Comparison of ENCODE assay signal across 8 mouse cellular contexts in the genomic region with DNA sequence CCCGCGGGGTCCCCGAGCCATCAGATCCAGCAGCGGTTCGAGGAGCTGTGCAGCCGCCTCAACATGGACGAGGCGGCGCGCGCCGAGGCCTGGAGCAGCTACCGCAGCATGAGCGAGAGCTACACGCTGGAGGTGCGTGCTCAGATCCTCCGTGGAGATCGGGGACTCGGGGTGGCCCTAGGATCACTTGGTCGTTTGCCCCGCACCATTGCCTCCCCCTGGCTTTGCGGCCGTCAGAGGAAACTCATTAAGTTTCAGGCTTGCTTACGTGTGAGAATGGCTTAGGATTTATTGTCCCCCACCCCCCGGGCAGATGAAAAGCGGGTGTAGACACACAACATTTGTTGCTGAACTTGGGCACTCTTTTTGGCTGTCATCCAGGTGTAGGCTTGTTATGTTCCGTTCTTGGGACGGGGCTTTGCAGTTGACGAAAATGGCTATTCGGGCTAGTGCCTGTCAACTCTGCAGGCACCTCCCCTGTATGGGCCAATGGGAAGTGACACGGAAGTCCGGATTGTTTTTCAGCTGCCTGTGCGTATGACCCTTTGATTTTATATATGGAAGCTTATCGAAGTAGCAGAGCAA. TPM values are rescaled to one million over a fixed set of nuclear protein-coding genes. Genes with fewer than 3 reads are reported as not detected.
DNase-seq lines count a peak whose midpoint lies in the region; TF ChIP-seq lines count a peak whose summit lies in the region.

No protein-coding gene starts in this region.

- no peaks in the 10 kb centered on the region for H3K9me3 ChIP-seq in MEL (replicated peaks; ENCODE audit: insufficient read depth, low read length)

- peak; percentile 95 for DNase-seq in MEL (ENCODE audit: low read depth, low spot score)
- peak in 1 of 2 experiments; percentile 73 for DNase-seq in cerebellum, adult 2 months
- peak; percentile 63 for DNase-seq in forelimb bud, embryonic 11.5 days (ENCODE audit: low read depth, low spot score)
- DNase-seq in heart, postnatal 4 days = peak; percentile 81
- DNase-seq in layer of hippocampus, adult 2 months (ENCODE audit: low spot score in 2 of 2) = peak; percentile 59 to 76
- DNase-seq in lung, adult 2 months = peak; percentile 75
- peak; percentile 72 to 84 for DNase-seq in thymus, adult 18-20 months

- 1% methylated on average over 34 of the region's 34 CpGs for WGBS in cerebellum, adult 2 months
- WGBS in lung, adult 2 months = under 1% methylated on average over 34 of the region's 34 CpGs
- WGBS in olfactory bulb, adult 2 months = under 1% methylated on average over 34 of the region's 34 CpGs

- peak overlapping the region; percentile 89 for H3K9ac ChIP-seq in MEL (ENCODE audit: control insufficient read depth, low read depth, low read length, poor library complexity, severe bottlenecking)

- no peak for TF ChIP-seq CTCF in MEL (IDR thresholded peaks at IDR 0.05 in 2 of 3, conservative IDR thresholded peaks at IDR 0.05 in 1 of 3; ENCODE audit: control insufficient read depth in 1 of 3, insufficient read depth in 1 of 3, low read depth in 2 of 3, low read length in 3 of 3, poor library complexity in 1 of 3, severe bottlenecking in 1 of 3)
- TF ChIP-seq CTCF in cerebellum, adult 2 months (IDR thresholded peaks at IDR 0.05; ENCODE audit: borderline replicate concordance, insufficient read depth, low read depth, low read length) = no peak
- TF ChIP-seq CTCF in layer of hippocampus, adult 2 months (conservative IDR thresholded peaks at IDR 0.05) = no peak
- TF ChIP-seq CTCF in lung, adult 2 months (IDR thresholded peaks at IDR 0.05; ENCODE audit: insufficient read depth, low read length) = no peak
- TF ChIP-seq CTCF in olfactory bulb, adult 2 months (IDR thresholded peaks at IDR 0.05; ENCODE audit: insufficient read depth, low read depth, low read length) = no peak

- no peak for TF ChIP-seq EP300 in MEL (IDR thresholded peaks at IDR 0.05; ENCODE audit: low read depth in 1 of 2, low read length in 2 of 2)

- H3K27me3 ChIP-seq in MEL (ENCODE audit: control insufficient read depth in 1 of 2, insufficient read depth in 2 of 2, low read length in 2 of 2) = no peaks in the 10 kb centered on the region
- H3K27me3 ChIP-seq in cerebellum, adult 2 months (ENCODE audit: control insufficient read depth, insufficient read depth, low read length) = no peaks in the 10 kb centered on the region

- peaks cover 0 to 5% of the 10 kb centered on the region in 2 experiments; a peak in 2 of 4 replicates for H3K4me1 ChIP-seq in MEL (ENCODE audit: control insufficient read depth in 1 of 2, insufficient read depth in 2 of 2, low read length in 2 of 2)
- H3K4me1 ChIP-seq in cerebellum, adult 2 months (ENCODE audit: control insufficient read depth, insufficient read depth, low read length) = peaks cover 4% of the 10 kb centered on the region; the same call in 1 of the 2 replicates
- H3K4me1 ChIP-seq in lung, adult 2 months (ENCODE audit: control insufficient read depth, insufficient read depth, low read length) = peaks cover 7% of the 10 kb centered on the region
- peaks cover 18% of the 10 kb centered on the region for H3K4me1 ChIP-seq in olfactory bulb, adult 2 months (ENCODE audit: control insufficient read depth, insufficient read depth, low read length)

- H3K79me2 ChIP-seq in MEL (ENCODE audit: control insufficient read depth, insufficient read depth, low read length, poor library complexity) = peaks cover 6% of the 10 kb centered on the region

- peaks cover 0 to 6% of the 10 kb centered on the region in 2 experiments; a peak in 1 of 4 replicates for H3K36me3 ChIP-seq in MEL (ENCODE audit: control insufficient read depth in 1 of 2, insufficient read depth in 2 of 2, low read length in 2 of 2)

- peak overlapping the region; percentile 90 to 91 for H3K4me3 ChIP-seq in MEL (ENCODE audit: control insufficient read depth in 1 of 2, insufficient read depth in 1 of 2, low read depth in 2 of 2, low read length in 2 of 2)
- peak overlapping the region; percentile 82 for H3K4me3 ChIP-seq in cerebellum, adult 2 months (replicated peaks; ENCODE audit: insufficient read depth, low read depth, low read length)
- peak overlapping the region; percentile 87 for H3K4me3 ChIP-seq in layer of hippocampus, adult 2 months
- H3K4me3 ChIP-seq in lung, adult 2 months (replicated peaks; ENCODE audit: extremely low read depth, low read depth, low read length) = peak overlapping the region; percentile 94
- peak overlapping the region; percentile 62 for H3K4me3 ChIP-seq in olfactory bulb, adult 2 months (ENCODE audit: insufficient read depth, low read depth, low read length)

- no peak for TF ChIP-seq RAD21 in MEL (IDR thresholded peaks at IDR 0.05; ENCODE audit: low read depth, low read length)

- peak overlapping the region; percentile 47 for H3K27ac ChIP-seq in MEL (ENCODE audit: control insufficient read depth, low read depth, low read length)
- H3K27ac ChIP-seq in cerebellum, adult 2 months (ENCODE audit: insufficient read depth, low read length) = peak overlapping the region; percentile 26
- H3K27ac ChIP-seq in layer of hippocampus, adult 2 months = peak overlapping the region; percentile 92
- peak overlapping the region; percentile 57 for H3K27ac ChIP-seq in olfactory bulb, adult 2 months (ENCODE audit: insufficient read depth, low read depth, low read length)

- TF ChIP-seq POLR2A in MEL (IDR thresholded peaks at IDR 0.05; ENCODE audit: control insufficient read depth in 1 of 2, insufficient read depth in 1 of 2, low read depth in 1 of 2, low read length in 2 of 2, poor library complexity in 1 of 2) = peak in 1 of 2 experiments; percentile 26; a peak in 1 of 4 replicates
- no peak for TF ChIP-seq POLR2A in cerebellum, adult 2 months (IDR thresholded peaks at IDR 0.05; ENCODE audit: borderline replicate concordance, insufficient read depth, low read length)
- peak; percentile 35; the same call in 1 of the 2 replicates for TF ChIP-seq POLR2A in lung, adult 2 months (IDR thresholded peaks at IDR 0.05; ENCODE audit: borderline replicate concordance, extremely low read depth, low read depth, low read length)
- no peak for TF ChIP-seq POLR2A in olfactory bulb, adult 2 months (IDR thresholded peaks at IDR 0.05; ENCODE audit: insufficient read depth, low read depth, low read length)

TF ChIP-seq in MEL, 35 proteins besides CTCF, POLR2A, EP300 and RAD21 (continues in another document):
- peak; percentile 98 for TF ChIP-seq SIN3A (IDR thresholded peaks at IDR 0.05; ENCODE audit: low read length)
- TF ChIP-seq NRF1 (IDR thresholded peaks at IDR 0.05; ENCODE audit: insufficient read depth, low read depth, low read length, poor library complexity, severe bottlenecking) = no peak
- peak; percentile 38; the same call in 1 of the 2 replicates for TF ChIP-seq NELFE (IDR thresholded peaks at IDR 0.05; ENCODE audit: low read depth, low read length)
- TF ChIP-seq ZNF384 (IDR thresholded peaks at IDR 0.05; ENCODE audit: low read depth, low read length) = no peak
- no peak for TF ChIP-seq ZC3H11A (IDR thresholded peaks at IDR 0.05; ENCODE audit: low read depth, low read length)
- TF ChIP-seq POLR2AphosphoS2 (IDR thresholded peaks at IDR 0.05; ENCODE audit: low read length) = no peak
- no peak for TF ChIP-seq CHD1 (IDR thresholded peaks at IDR 0.05; ENCODE audit: low read depth, low read length)
- TF ChIP-seq MAFK (IDR thresholded peaks at IDR 0.05; ENCODE audit: borderline replicate concordance, low read depth, low read length) = no peak
- TF ChIP-seq TAL1 (IDR thresholded peaks at IDR 0.05; ENCODE audit: low read length) = no peak
- no peak for TF ChIP-seq MEF2A (IDR thresholded peaks at IDR 0.05; ENCODE audit: extremely low read depth, insufficient replicate concordance, low read depth, low read length, poor library complexity, severe bottlenecking)
- peak; percentile 68; the same call in 1 of the 2 replicates for TF ChIP-seq MYC (IDR thresholded peaks at IDR 0.05; ENCODE audit: low read depth, low read length)
- TF ChIP-seq KAT2A (conservative IDR thresholded peaks at IDR 0.05; ENCODE audit: low read depth, low read length) = 0 out of 2 replicates have a peak, but pooled peaks have one; percentile 23
- 0 out of 2 replicates have a peak, but pooled peaks have one; percentile 13 for TF ChIP-seq GATA1 (IDR thresholded peaks at IDR 0.05; ENCODE audit: low read depth, low read length)
- TF ChIP-seq MAX (IDR thresholded peaks at IDR 0.05; ENCODE audit: low read length) = peak; percentile 63; the same call in 1 of the 2 replicates
- no peak for TF ChIP-seq JUND (IDR thresholded peaks at IDR 0.05; ENCODE audit: low read depth, low read length)
- TF ChIP-seq RCOR1 (IDR thresholded peaks at IDR 0.05; ENCODE audit: low read depth, low read length) = no peak
- TF ChIP-seq ZMIZ1 (IDR thresholded peaks at IDR 0.05; ENCODE audit: low read depth, low read length) = no peak
- TF ChIP-seq MAZ (IDR thresholded peaks at IDR 0.05; ENCODE audit: low read depth, low read length) = no peak; the same call in 1 of the 2 replicates
- no peak for TF ChIP-seq E2F4 (IDR thresholded peaks at IDR 0.05; ENCODE audit: borderline replicate concordance, low read depth, low read length)
- no peak; the same call in 1 of the 2 replicates for TF ChIP-seq ETS1 (IDR thresholded peaks at IDR 0.05; ENCODE audit: low read depth, low read length)
- no peak for TF ChIP-seq GABPA (IDR thresholded peaks at IDR 0.05; ENCODE audit: low read depth, low read length)
- TF ChIP-seq MYB (IDR thresholded peaks at IDR 0.05; ENCODE audit: low read depth, low read length) = no peak
- peak; percentile 68 for TF ChIP-seq MXI1 (IDR thresholded peaks at IDR 0.05; ENCODE audit: low read depth, low read length)
- no peak for TF ChIP-seq USF1 (IDR thresholded peaks at IDR 0.05; ENCODE audit: low read depth, low read length)
- TF ChIP-seq TBP (IDR thresholded peaks at IDR 0.05; ENCODE audit: low read depth, low read length) = peak; percentile 59
- peak; percentile 21; the same call in 1 of the 2 replicates for TF ChIP-seq CHD2 (IDR thresholded peaks at IDR 0.05; ENCODE audit: low read length)
- TF ChIP-seq UBTF (IDR thresholded peaks at IDR 0.05; ENCODE audit: borderline replicate concordance, insufficient read depth, low read depth, low read length) = no peak
- peak; percentile 77 for TF ChIP-seq HCFC1 (IDR thresholded peaks at IDR 0.05; ENCODE audit: low read depth, low read length)

RNA-seq across cellular contexts. Expression of gene Rbl2, which starts 0.5 kb away (rescaled TPM):
- total RNA-seq in MEL (2012; rRNA removed) = 2.9 and 4.0 TPM in 2 replicates
- 1 to 10 TPM in 1 of 2 experiments, not detected in 1; 8.4 TPM for polyA plus RNA-seq in MEL (2012; ENCODE audit: insufficient read depth in 1 of 2, insufficient read length in 2 of 2, low read depth in 1 of 2, low replicate concordance in 2 of 2, missing spikeins in 1 of 2)
- polyA plus RNA-seq in cerebellum, adult 2 months (2012; rRNA removed) = 38.1 and 39.5 TPM in 2 replicates
- 10 to 100 TPM; 17.6 to 18.8 TPM for total RNA-seq in heart, postnatal 4 days (2021)
- total RNA-seq in layer of hippocampus, adult 2 months (2021) = 10 to 100 TPM; 38.5 to 42.3 TPM
- polyA plus RNA-seq in lung, adult 2 months (2012; rRNA removed) = 18.6 and 24.2 TPM in 2 replicates
- polyA plus RNA-seq in olfactory bulb, adult 2 months (2012; ENCODE audit: insufficient read depth, insufficient read length, low replicate concordance, missing spikeins) = not detected in 2 replicates

Comparison
In these comparisons a context has a peak if more than half of its experiments do, and no peak if none do; other contexts are left out.
1. H3K27ac ChIP-seq: peak in every context shown above with its lines; median percentile 92 in layer of hippocampus, adult 2 months; 57 in olfactory bulb, adult 2 months; 47 in MEL; 26 in cerebellum, adult 2 months.